Mouse (Mus musculus): ENCODE measurements around the gene Enox1.

- TF ChIP-seq TAL1 (IDR thresholded peaks at IDR 0.05; ENCODE audit: low read length) (no peak), GATA1 (IDR thresholded peaks at IDR 0.05; ENCODE audit: low read length) (no peak)
Measured at GRCm38 (mm10) chr14:77141324-77142282, 15.0 kb upstream of the Enox1 start.
